Mouse (Mus musculus): ENCODE measurements around the gene Olfr518. TPM values are rescaled to one million over a fixed set of nuclear protein-coding genes. Genes with fewer than 3 reads are reported as not detected.

The Olfr518 gene
- polyA plus RNA-seq, 1 experiment from 2014 or later = not detected

- ATAC-seq (ENCODE audit: insufficient number of reproducible peaks, insufficient read depth, low FRiP score, low read depth) = no peak
- H3K27me3 ChIP-seq (ENCODE audit: control insufficient read depth, insufficient read depth, low read length) = no peaks in the 10 kb centered on the region
- H3K4me3 ChIP-seq (ENCODE audit: control insufficient read depth in 1 of 2, insufficient read depth in 1 of 2, low read depth in 1 of 2, low read length in 2 of 2) = no peak within 1 kb of the TSS
- H3K4me1 ChIP-seq (ENCODE audit: control insufficient read depth in 2 of 2, insufficient read depth in 2 of 2, low read length in 2 of 2) = no peaks in the 10 kb centered on the region
- H3K27ac ChIP-seq (replicated peaks in 1 of 2; ENCODE audit: control insufficient read depth in 1 of 2, insufficient read depth in 1 of 2, low read depth in 2 of 2, low read length in 2 of 2) = no peak within 1 kb of the TSS
- no peak within 1 kb of the TSS for H3K4me2 ChIP-seq (ENCODE audit: low read length)
- 47% methylated on average over 2 of the region's 2 CpGs for WGBS
- H3K9me3 ChIP-seq (ENCODE audit: control insufficient read depth, low read length) = no peaks in the 10 kb centered on the region
- no peak within 1 kb of the TSS for H3K9ac ChIP-seq (ENCODE audit: low read length)
- no peaks in the 10 kb centered on the region for H3K36me3 ChIP-seq (ENCODE audit: control insufficient read depth, insufficient read depth, low read length)
Observed at GRCm38 (mm10) chr7:108872279-108872678, 12.5 kb downstream of the Olfr518 start, which contains the start of gene Olfr517. Olfr517 (minus strand) TSS chr7:108872379.

DNA sequence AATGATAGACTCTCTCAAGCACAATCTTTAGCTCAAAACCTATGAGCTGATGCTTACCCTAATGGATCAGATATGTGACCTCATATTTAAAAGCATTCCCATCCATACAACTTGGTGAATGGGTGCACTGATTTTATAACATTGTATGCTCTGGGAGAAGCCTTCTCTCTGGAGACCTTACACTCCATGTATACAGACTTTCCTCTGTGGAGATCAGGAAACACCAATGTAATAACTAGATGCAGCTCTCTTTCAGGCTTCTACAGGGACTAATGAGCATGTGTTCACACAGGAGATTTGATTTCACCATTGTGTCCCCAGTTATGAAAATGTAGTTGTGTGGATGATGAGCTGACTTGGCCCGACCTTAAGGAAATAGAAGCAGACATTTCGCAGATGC is 34.4 kb downstream of the Olfr518 start, which contains the start of gene Olfr516:
TSS of gene Olfr516 (minus strand) at position 101 of the 400 bp plus-strand sequence.
- no peak within 1 kb of the TSS for H3K9ac ChIP-seq (ENCODE audit: low read length)
- H3K27ac ChIP-seq (replicated peaks in 1 of 2; ENCODE audit: control insufficient read depth in 1 of 2, insufficient read depth in 1 of 2, low read depth in 2 of 2, low read length in 2 of 2) = no peak within 1 kb of the TSS
- no peak within 1 kb of the TSS for H3K4me3 ChIP-seq (ENCODE audit: control insufficient read depth in 1 of 2, insufficient read depth in 1 of 2, low read depth in 1 of 2, low read length in 2 of 2)
- 64% methylated on average over 2 of the region's 2 CpGs for WGBS
- H3K36me3 ChIP-seq (ENCODE audit: control insufficient read depth, insufficient read depth, low read length) = no peaks in the 10 kb centered on the region
- no peak for ATAC-seq (ENCODE audit: insufficient number of reproducible peaks, insufficient read depth, low FRiP score, low read depth)
- H3K4me2 ChIP-seq (ENCODE audit: low read length) = no peak within 1 kb of the TSS
- H3K4me1 ChIP-seq (ENCODE audit: control insufficient read depth in 2 of 2, insufficient read depth in 2 of 2, low read length in 2 of 2) = no peaks in the 10 kb centered on the region
- H3K27me3 ChIP-seq (ENCODE audit: control insufficient read depth, insufficient read depth, low read length) = no peaks in the 10 kb centered on the region
- H3K9me3 ChIP-seq (ENCODE audit: control insufficient read depth, low read length) = no peaks in the 10 kb centered on the region

Other genes with a start within 250 kb of the Olfr518 start
- 0.05 TPM in 1 of 2 replicates, not detected in the other for gene Olfr509, start 233.1 kb downstream of the Olfr518 start, polyA plus RNA-seq (2014; fragmentation: Nextera tagmentation; extraction: Ambion mirVana)
- not detected in 2 replicates for gene Olfr510, start 218.6 kb downstream of the Olfr518 start, polyA plus RNA-seq (2014; fragmentation: Nextera tagmentation; extraction: Ambion mirVana)
- gene Olfr512, start 171.7 kb downstream of the Olfr518 start, polyA plus RNA-seq (2014; fragmentation: Nextera tagmentation; extraction: Ambion mirVana) = not detected in 2 replicates
- not detected in 2 replicates for gene Olfr513, start 134.0 kb downstream of the Olfr518 start, polyA plus RNA-seq (2014; fragmentation: Nextera tagmentation; extraction: Ambion mirVana)
- not detected in 2 replicates for gene Olfr514, start 59.0 kb downstream of the Olfr518 start, polyA plus RNA-seq (2014; fragmentation: Nextera tagmentation; extraction: Ambion mirVana)
- gene Olfr516, start 34.5 kb downstream of the Olfr518 start, polyA plus RNA-seq (2014; fragmentation: Nextera tagmentation; extraction: Ambion mirVana) = not detected in 2 replicates
- not detected in 2 replicates for gene Olfr517, start 12.6 kb downstream of the Olfr518 start, polyA plus RNA-seq (2014; fragmentation: Nextera tagmentation; extraction: Ambion mirVana)
- not detected in 2 replicates for gene Olfr519, start 9.4 kb upstream of the Olfr518 start, polyA plus RNA-seq (2014; fragmentation: Nextera tagmentation; extraction: Ambion mirVana)
- 16.3 and 16.8 TPM in 2 replicates for gene Nlrp10, start 45.2 kb upstream of the Olfr518 start, polyA plus RNA-seq (2014; fragmentation: Nextera tagmentation; extraction: Ambion mirVana)
- gene Eif3f, start 49.4 kb upstream of the Olfr518 start, polyA plus RNA-seq (2014; fragmentation: Nextera tagmentation; extraction: Ambion mirVana) = 65.9 and 68.4 TPM in 2 replicates
- gene Tub, start 65.3 kb upstream of the Olfr518 start, polyA plus RNA-seq (2014; fragmentation: Nextera tagmentation; extraction: Ambion mirVana) = 0.47 and 0.74 TPM in 2 replicates
- 0.50 and 0.90 TPM in 2 replicates for gene Ric3, start 198.3 kb upstream of the Olfr518 start, polyA plus RNA-seq (2014; fragmentation: Nextera tagmentation; extraction: Ambion mirVana)

Measured in heart, embryonic 14.5 days (tissue).